Mouse (Mus musculus) embryonic facial prominence, embryonic 10.5 days (tissue): ENCODE data around the gene Olfr1367. TPM values are rescaled to one million over a fixed set of nuclear protein-coding genes. Genes with fewer than 3 reads are reported as not detected.
A peak's percentile ranks its signal among the peaks of the same experiment; 100 is the strongest.
"Not testable (repeated sequence)": the region's sequence is repeated elsewhere in the genome, so short reads cannot be mapped to it uniquely, and the experiment has no call there.

ENCODE experiments used
- DNase-seq: peaks from one replicate; pipeline ENCODE4 v3.0.0-alpha.2; 2017; ENCODE audit warnings: low spot score
- H3K27ac ChIP-seq: fragments of 300-500 bp; sonication (generic); replicated peaks from 2 replicates; pipeline ENCODE4 v1.5.1; 2016; ENCODE audit warnings: mild to moderate bottlenecking
- H3K27me3 ChIP-seq: fragments of 300-500 bp; sonication (generic); replicated peaks from 2 replicates; pipeline ENCODE4 v1.6.1; 2016; ENCODE audit warnings: low read depth, mild to moderate bottlenecking; ENCODE audit not compliant: poor library complexity, severe bottlenecking
- H3K36me3 ChIP-seq: fragments of 300-500 bp; sonication (generic); replicated peaks from 2 replicates; pipeline ENCODE4 v1.6.1; 2016; ENCODE audit warnings: mild to moderate bottlenecking, moderate library complexity
- H3K4me1 ChIP-seq: fragments of 300-500 bp; sonication (generic); 2 replicates; pipeline ENCODE4 v1.6.1; 2016
- H3K4me3 ChIP-seq: fragments of 300-500 bp; sonication (generic); 2 replicates; pipeline ENCODE4 v1.5.1; 2016; ENCODE audit warnings: mild to moderate bottlenecking, moderate library complexity
- H3K9me3 ChIP-seq: fragments of 300-500 bp; sonication (generic); 2 replicates; pipeline ENCODE4 v1.6.1; 2016; ENCODE audit warnings: mild to moderate bottlenecking
- WGBS: fragments of 180-500 bp; shearing (Covaris S2); methylation state at CpG from one replicate; pipeline ENCODE4 v1.1.7; 2016; 5-methylcytosine and 5-hydroxymethylcytosine counted together
- polyA plus RNA-seq: library from polyadenylated mRNA; unstranded; fragments of >200 nt; fragmentation: Nextera tagmentation; extraction: Ambion mirVana; gene quantifications from 2 replicates; pipeline ENCODE4 v1.2.1, GENCODE M21; 2016

Olfr1367 gene
- polyA plus RNA-seq, 1 experiment from 2014 or later, result not detected

GRCm38 (mm10) chr13:21326657-21327211 lies 20.0 kb upstream of the Olfr1367 start:
- H3K27me3 ChIP-seq, result no peaks in the 10 kb centered on the region
- peak overlapping the region; percentile 72 for H3K27ac ChIP-seq
- H3K4me1 ChIP-seq, result peaks cover 6% of the 10 kb centered on the region; the same call in 1 of the 2 replicates
- no peaks in the 10 kb centered on the region for H3K9me3 ChIP-seq
- DNase-seq, result peak; percentile 89
- H3K4me3 ChIP-seq, result peak overlapping the region; percentile 63
- H3K36me3 ChIP-seq, result no peaks in the 10 kb centered on the region
- WGBS, result under 1% methylated on average over 24 of the region's 24 CpGs

GRCm38 (mm10) chr13:21327424-21327823 lies 19.3 kb upstream of the Olfr1367 start:
- H3K36me3 ChIP-seq, result no peaks in the 10 kb centered on the region
- WGBS, result under 1% methylated on average over 9 of the region's 9 CpGs
- H3K9me3 ChIP-seq, result no peaks in the 10 kb centered on the region
- H3K4me1 ChIP-seq, result peaks cover 3% of the 10 kb centered on the region; the same call in 1 of the 2 replicates
- no peak overlapping the region for H3K27ac ChIP-seq
- peak overlapping the region; percentile 63 for H3K4me3 ChIP-seq
- no peaks in the 10 kb centered on the region for H3K27me3 ChIP-seq
- peak; percentile 64 for DNase-seq

GRCm38 (mm10) chr13:21350593-21350992 lies 3.9 kb downstream of the Olfr1367 start:
- Histone ChIP-seq H3K4me1 (no peaks in the 10 kb centered on the region), H3K9me3 (no peaks in the 10 kb centered on the region), H3K27ac (no peak overlapping the region), H3K4me3 (no peak overlapping the region), H3K27me3 (0 out of 2 replicates have a peak, but pooled peaks cover 3% of the 10 kb centered on the region), H3K36me3 (no peaks in the 10 kb centered on the region)
- DNase-seq, result no peak

- peak; percentile 95 for DNase-seq
- Histone ChIP-seq H3K36me3 (peaks cover 24% of the 10 kb centered on the region), H3K27ac (peak within 1 kb of the TSS; percentile 90), H3K4me3 (peak within 1 kb of the TSS; percentile 73), H3K9me3 (no peaks in the 10 kb centered on the region), H3K27me3 (no peaks in the 10 kb centered on the region), H3K4me1 (peaks cover 16% of the 10 kb centered on the region)
- 1% methylated on average over 29 of the region's 29 CpGs for WGBS
These were observed 16.0 kb downstream of the Olfr1367 start, which contains the start of gene Zscan12 for GRCm38 (mm10) chr13:21362621-21363248. Gene Zscan12, plus strand, starts transcription at chr13:21362820.

- peaks cover 16% of the 10 kb centered on the region for H3K4me1 ChIP-seq
- H3K27ac ChIP-seq, result no peak overlapping the region
- peaks cover 34% of the 10 kb centered on the region for H3K36me3 ChIP-seq
- H3K4me3 ChIP-seq, result peak overlapping the region; percentile 73
- no peaks in the 10 kb centered on the region for H3K9me3 ChIP-seq
- DNase-seq, result peak; percentile 12
- 66% methylated on average over 12 of the region's 12 CpGs for WGBS
- H3K27me3 ChIP-seq, result no peaks in the 10 kb centered on the region
These were observed 17.0 kb downstream of the Olfr1367 start for GRCm38 (mm10) chr13:21363719-21364118.

GRCm38 (mm10) chr13:21366635-21367034 lies 19.9 kb downstream of the Olfr1367 start:
- Histone ChIP-seq H3K36me3 (peaks cover 63% of the 10 kb centered on the region), H3K4me1 (peaks cover 16% of the 10 kb centered on the region), H3K4me3 (no peak overlapping the region), H3K9me3 (no peaks in the 10 kb centered on the region), H3K27me3 (no peaks in the 10 kb centered on the region), H3K27ac (no peak overlapping the region)
- no peak for DNase-seq
- WGBS, result 76% methylated on average over 6 of the region's 6 CpGs

- 90% methylated on average over 2 of the region's 2 CpGs for WGBS
- Histone ChIP-seq H3K36me3 (peaks cover 44% of the 10 kb centered on the region), H3K4me1 (no peaks in the 10 kb centered on the region), H3K27me3 (no peaks in the 10 kb centered on the region), H3K4me3 (no peak overlapping the region), H3K9me3 (no peaks in the 10 kb centered on the region), H3K27ac (no peak overlapping the region)
- no peak for DNase-seq
These were observed 26.0 kb downstream of the Olfr1367 start for GRCm38 (mm10) chr13:21372700-21373099.

- no peaks in the 10 kb centered on the region for H3K9me3 ChIP-seq
- no peaks in the 10 kb centered on the region for H3K36me3 ChIP-seq
- H3K27ac ChIP-seq, result no peak overlapping the region
- WGBS, result 86% methylated on average over 2 of the region's 2 CpGs
- no peaks in the 10 kb centered on the region for H3K27me3 ChIP-seq
- no peak overlapping the region for H3K4me3 ChIP-seq
- no peak for DNase-seq
- no peaks in the 10 kb centered on the region for H3K4me1 ChIP-seq
These were observed 31.1 kb downstream of the Olfr1367 start for GRCm38 (mm10) chr13:21377773-21378172.

GRCm38 (mm10) chr13:21395211-21395610 lies 48.5 kb downstream of the Olfr1367 start:
- H3K4me3 ChIP-seq, result no peak overlapping the region
- no peaks in the 10 kb centered on the region for H3K4me1 ChIP-seq
- H3K36me3 ChIP-seq, result peaks cover 96% of the 10 kb centered on the region
- no peaks in the 10 kb centered on the region for H3K27me3 ChIP-seq
- WGBS, result 97% methylated on average over 1 of the region's 1 CpGs
- H3K27ac ChIP-seq, result no peak overlapping the region
- no peak for DNase-seq
- H3K9me3 ChIP-seq, result no peaks in the 10 kb centered on the region

- Histone ChIP-seq H3K27me3 (no peaks in the 10 kb centered on the region), H3K36me3 (peaks cover 96% of the 10 kb centered on the region), H3K4me1 (peaks cover under 1% of the 10 kb centered on the region), H3K4me3 (no peak overlapping the region), H3K9me3 (no peaks in the 10 kb centered on the region), H3K27ac (no peak overlapping the region)
- 94% methylated on average over 6 of the region's 6 CpGs for WGBS
- no peak for DNase-seq
These were observed 48.9 kb downstream of the Olfr1367 start for GRCm38 (mm10) chr13:21395623-21396022.

GRCm38 (mm10) chr13:21396048-21396447 lies 49.3 kb downstream of the Olfr1367 start:
- peaks cover 95% of the 10 kb centered on the region for H3K36me3 ChIP-seq
- H3K4me3 ChIP-seq, H3K27ac ChIP-seq, H3K27me3 ChIP-seq, DNase-seq, H3K9me3 ChIP-seq, H3K4me1 ChIP-seq: not testable (repeated sequence)
- 94% methylated on average over 18 of the region's 18 CpGs for whole genome bisulfite sequencing

GRCm38 (mm10) chr13:21397486-21397885 lies 50.8 kb downstream of the Olfr1367 start:
- Histone ChIP-seq H3K9me3 (no peaks in the 10 kb centered on the region), H3K4me3 (no peak overlapping the region), H3K27me3 (no peaks in the 10 kb centered on the region), H3K4me1 (peaks cover 11% of the 10 kb centered on the region), H3K27ac (no peak overlapping the region), H3K36me3 (peaks cover 81% of the 10 kb centered on the region)
- WGBS, result 98% methylated on average over 2 of the region's 2 CpGs
- DNase-seq, result no peak
